Mouse (Mus musculus): ENCODE measurements at regions not wholly inside any gene's neighbourhood (a gene's known extent, or its start where the extent isn't known, plus 50 kb on each side); places are given as distances from the start of the nearest gene placed in this dataset.
A peak's percentile ranks its signal among the peaks of the same experiment; 100 is the strongest.

DNA sequence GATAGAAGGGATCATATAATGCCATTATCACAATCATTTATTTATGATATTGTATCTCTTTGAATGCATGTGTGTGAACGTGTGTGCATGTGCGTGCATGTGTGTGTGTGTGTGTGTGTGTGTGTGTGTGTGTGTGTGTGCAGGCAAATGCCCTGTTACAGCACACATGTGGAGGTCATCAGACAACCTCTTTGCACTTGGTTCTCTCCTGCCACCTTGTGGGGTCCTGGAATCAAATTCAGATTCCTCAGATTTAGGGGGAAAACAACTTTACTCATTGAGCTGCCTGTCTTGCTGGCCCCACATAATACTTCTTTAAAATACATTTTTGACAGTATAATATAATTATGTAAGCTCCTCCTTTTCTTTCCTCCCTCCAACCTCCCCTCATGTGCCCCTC lies 195.7 kb upstream of the Zic1 start:
- DNase-seq (ENCODE audit: low spot score in 2 of 2): no peak

DNA sequence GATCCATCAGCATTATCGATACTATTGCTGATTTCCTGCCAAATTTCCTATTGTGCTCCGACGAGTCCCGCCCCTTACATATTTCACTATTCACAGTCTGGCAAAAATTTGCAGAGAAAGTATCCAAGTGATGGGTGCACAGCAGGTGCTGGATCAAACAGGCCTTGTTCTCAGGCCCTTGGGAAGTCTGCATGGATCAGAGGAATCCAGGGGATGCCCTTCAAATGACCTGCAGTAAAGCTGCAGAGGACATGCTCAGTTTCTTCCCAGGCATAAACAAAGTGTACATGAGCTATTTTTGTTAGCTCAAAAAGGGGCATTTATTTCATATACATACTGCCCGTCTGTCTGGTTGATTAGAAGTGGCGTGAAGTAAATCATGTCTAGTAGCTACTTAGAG lies 194.2 kb upstream of the Zic1 start:
- DNase-seq (ENCODE audit: low spot score in 2 of 2): no peak

DNA sequence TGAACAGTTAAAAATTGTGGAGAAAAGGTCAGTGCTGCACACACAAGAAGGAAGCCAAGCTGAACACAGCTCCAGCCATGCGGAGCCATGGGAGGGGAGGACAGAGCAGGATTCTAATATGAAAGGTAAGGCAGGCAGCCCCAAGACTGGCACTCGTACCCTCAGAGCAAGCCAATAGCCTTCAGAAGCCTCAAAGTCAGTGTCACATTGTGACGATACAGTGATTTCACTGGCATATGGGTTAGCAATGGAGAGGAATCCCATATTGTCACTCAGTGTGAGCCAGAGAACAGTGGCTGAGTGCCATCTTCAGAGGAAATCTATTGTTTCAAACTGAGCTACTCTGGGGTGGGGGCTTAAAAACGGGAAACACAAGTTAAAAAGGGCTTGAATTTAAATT lies 181.4 kb upstream of the Zic1 start:
- no peak for DNase-seq (ENCODE audit: low spot score in 2 of 2)

DNA sequence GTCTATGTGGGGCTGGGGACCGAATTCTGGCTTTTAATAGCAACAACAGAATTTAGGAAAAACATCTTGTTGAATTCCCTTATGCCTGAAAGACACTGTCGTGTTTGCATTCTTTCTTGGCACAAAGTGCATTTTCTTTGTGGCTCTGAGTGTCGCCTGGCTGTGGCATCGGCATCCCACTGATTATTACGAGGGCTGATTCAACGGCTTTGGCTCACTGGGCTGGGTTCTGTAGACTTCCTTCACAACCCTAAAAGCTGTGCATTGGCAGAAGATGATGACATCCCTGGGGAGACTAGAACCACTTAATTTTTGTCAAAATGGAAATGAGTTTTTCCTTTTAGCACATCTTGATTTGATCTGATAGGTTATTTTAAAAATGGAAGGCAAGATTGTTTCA lies 179.8 kb upstream of the Zic1 start:
- no peak for DNase-seq (ENCODE audit: low spot score in 2 of 2)

DNA sequence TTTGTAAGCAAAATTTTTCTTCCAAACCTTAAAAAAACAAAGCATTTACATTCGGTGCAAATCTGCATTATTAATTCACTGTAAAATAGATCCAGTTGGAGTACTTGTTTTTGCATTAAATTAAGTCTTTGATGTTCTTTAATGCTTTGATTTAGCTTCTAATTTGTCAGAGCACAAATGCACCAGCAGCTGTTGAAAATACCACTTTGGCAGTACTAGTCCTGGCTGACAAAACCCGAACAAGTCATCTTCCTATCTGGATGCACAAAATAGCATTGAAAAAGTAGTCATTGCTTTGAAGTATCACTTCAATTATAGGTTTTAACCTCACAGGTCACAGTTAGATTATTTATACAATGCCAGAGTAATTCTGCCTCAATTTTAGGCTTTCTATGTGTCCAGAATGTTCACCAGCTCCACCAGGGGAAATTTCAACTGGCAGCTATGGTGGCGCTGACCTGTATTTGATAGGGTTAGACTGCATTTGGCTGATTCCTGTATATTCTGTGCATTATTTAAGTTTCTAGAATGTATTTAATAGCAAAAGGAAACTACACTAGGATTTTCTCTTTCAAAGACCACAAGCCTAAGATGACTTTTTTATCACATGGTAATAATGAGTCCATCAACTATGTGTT lies 163.3 kb upstream of the Zic1 start:
- DNase-seq (ENCODE audit: low spot score in 2 of 2): no peak

DNA sequence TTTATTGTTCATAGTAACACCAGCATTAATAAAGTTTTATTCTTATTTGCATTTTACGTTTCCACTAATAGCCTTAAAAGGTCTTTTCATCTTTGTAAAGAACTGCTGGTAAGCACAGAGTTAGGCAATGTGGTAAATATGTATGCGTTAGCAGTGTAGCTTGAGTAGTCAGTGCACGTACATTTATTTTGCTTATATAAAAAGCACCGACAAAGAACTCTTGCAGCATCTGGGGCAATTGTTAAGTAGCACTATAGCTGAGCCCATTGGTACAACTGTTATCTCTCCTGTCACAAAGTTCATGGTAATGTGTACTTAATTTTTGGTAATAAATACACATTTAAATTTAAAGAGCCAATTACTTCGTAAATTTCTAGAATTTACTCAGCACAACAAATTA lies 162.8 kb upstream of the Zic1 start:
- no peak for DNase-seq (ENCODE audit: low spot score in 2 of 2)

DNA sequence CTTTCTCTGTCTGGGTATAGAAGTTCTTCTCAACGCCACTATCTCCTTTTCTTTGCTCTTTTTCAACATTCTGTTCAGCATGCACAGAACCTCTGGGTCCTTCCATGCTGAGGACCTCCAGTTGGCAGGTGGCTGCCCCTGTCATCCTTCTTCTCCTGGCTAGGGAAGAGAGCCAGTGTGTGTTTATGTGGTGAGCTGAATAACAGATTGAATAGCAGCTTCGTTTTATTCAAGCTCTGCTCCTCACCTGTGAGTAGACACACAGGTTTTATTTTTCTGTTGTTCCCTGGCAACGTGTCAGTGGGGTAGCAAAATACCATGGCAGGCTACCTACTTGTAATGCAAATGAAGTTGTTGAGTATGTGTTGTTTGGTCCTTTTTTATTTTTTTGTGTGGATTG lies 154.9 kb upstream of the Zic1 start:
- DNase-seq (ENCODE audit: low spot score in 2 of 2): no peak

DNA sequence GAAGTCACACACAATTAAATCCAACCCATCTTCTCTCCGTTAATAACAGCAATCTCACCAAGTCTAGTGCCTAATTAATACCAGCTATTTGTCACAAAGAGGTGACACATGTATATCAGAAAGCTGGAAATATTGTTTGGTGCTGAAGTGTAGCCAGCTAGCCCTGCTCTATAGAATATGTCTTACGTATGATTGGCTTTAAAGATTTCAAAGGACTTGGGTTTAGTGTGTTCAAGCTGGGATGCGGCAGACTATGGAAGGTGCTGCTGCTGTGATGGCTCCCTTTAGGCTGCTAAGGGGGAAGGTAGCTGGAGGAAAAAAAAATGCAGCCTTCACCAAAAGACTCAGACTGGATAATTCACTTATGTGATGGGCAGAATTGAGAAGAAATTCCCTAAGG lies 144.1 kb upstream of the Zic1 start:
- no peak for DNase-seq (ENCODE audit: low spot score in 2 of 2)

DNA sequence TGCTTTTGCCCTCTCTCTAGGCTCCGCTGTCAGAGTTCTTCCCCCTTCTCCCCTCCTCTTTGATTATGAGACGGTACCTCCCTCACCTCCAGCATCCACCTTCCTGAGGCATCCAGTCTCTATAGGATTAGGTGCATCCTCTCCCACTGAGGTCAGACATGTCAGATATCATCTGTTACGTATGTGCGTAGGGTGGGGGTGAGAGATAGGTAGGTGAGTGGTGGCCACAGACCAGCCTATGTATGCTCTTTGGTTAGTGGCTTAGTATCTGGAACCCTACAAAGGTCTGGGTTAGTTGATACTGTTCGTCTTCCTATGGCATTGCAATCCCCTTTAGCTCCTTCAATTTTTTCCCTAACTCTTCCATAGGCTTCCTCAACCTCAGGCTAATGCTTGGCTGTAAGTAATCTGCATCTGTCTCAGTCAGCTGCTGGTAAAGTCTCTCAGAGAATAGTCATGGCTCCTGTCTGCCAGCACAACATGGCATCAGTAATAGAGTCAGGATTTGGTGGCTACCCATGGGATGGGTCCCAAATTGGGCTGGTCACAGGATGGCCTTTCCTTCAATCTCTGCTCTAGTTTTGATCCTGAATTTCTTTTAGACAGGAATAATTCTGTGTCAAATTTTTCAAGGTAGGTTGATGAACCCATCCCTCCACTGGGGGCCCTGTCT lies 138.2 kb upstream of the Zic1 start:
- no peak for DNase-seq (ENCODE audit: low spot score in 2 of 2)

DNA sequence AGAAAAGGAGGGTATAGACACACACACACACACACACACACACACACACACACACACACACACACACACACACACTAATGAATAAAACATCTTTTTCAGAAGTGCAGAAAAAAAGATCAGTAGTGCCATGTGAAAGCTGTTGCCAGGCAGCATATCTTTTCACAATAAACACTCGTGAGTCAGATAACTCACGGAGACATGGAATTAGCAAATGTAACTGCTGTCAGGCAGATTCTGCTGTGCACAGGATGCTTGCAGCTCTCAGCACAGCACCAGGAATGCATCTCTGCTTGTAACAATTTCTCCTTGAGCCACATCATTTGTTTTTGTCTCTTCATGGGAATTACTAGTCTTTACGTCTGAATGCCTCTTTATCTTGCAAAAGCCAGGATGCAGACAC lies 111.0 kb upstream of the Zic1 start:
- peak; percentile 18 to 22 for DNase-seq (ENCODE audit: low spot score in 2 of 2)

DNA sequence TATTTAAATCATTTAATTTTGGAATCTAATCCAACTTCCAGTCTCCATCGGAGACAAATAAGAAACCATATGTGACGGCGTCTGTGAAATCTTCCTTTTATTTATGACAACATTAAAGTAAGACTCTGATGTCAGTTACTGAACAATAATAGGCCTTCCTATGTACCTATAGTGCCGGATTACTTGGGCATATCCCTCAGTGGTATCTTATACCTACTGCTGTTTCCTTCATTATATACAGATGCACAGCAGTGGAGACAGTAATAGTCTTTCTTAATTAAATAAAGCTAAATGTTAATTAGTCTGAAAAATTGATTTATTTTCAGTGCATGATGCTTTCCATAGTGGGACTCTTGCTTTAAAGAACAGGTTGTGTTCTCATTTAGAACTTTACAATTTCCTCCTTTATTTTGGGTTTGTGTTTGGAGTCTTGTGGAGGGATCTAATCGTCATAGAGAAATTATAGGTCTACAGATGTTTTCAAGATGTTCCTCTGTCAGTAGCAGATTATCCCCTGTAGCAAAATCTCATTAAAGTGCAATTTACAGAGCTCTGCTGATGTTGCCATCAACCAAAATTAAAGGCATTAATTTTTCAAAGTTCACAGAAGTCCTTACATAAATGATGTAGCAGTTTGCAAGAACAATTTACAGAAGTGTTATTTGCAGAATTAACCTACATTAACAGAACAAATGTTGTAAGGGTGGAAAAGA lies 97.3 kb upstream of the Zic1 start:
- DNase-seq (ENCODE audit: low spot score in 2 of 2): no peak

DNA sequence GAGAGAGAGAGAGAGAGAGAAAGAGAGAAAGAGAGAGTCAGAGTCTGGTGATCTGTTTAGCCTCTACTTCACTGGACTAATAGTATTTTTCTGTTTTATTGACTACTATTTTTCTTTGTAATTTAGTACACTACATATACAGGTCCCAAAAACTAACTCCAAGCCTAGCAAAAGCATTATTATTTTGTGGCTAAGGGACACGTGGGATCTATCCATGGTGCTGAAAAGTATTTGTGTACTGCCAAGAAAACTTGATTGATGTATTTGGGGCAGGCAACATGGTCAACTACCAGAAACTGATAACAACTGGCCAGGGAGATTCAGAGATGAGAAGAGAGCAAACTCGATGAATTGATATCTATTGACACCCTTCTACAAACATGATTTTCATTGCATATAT lies 94.3 kb upstream of the Zic1 start:
- no peak for DNase-seq (ENCODE audit: low spot score in 2 of 2)

DNA sequence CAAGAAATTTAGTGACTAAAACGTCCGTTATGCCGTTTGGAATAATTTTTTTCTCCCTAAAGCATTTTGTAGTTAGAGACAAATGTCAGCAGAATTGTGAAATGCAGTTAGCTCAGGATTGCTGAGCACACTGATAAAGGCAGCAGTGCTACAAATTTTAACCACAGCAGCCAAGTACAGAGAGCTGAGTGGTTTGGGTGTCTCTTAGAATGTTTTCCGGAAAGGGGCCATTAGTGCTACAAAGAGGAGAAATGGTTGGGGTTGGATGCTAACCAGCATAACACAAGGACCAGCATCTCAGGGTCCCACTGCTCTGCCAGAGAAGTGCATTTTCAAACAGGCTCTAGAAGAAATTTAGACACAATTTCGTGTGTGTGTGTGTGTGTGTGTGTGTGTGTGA lies 91.2 kb upstream of the Zic1 start:
- DNase-seq (ENCODE audit: low spot score in 2 of 2): no peak

DNA sequence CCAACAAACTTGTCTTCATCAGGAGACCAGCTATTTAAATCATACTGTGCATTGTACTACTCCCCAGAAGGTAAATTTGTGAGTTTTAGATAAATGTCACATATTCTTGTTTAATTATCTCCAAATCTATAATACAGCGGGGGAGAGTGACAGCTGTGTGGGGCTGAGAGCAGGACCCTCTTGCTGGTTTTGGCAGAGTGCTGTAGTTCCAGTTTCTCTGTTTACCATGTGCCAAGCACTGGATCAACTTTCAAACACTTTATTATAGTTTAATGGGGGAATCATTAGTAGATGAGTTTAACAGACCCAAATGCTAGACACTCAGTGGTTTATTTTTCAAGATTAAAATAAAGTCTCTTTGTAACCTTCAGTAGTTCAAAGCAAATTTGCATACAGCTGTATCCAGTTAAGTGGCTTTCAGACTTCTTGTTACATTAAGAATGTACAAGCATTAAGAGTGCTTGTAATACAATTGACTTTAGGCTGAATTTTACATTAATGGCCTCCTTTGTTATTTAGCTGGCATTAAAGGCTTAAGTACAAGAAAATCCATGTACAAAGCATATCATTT lies 90.7 kb upstream of the Zic1 start:
- no peak for DNase-seq (ENCODE audit: low spot score in 2 of 2)

DNA sequence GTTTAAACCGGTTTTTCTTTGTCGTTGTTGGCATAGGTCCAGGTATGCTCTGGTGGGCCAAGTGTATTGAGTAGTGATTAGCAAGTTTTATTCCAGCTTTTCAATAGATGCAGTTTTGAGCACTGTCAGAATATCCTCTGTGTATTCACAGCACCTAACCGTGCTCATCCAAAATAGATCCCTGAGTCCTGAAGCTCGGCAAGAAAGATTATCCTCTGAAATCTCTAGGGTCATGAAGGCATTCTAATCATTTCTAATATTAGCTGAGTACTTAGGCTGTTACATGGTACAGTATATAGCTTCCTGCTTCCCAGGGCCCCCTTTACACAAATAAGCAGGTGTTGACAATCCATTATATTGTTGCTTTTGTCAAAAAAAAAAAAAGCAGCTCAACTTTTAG lies 73.5 kb upstream of the Zic1 start:
- no peak for DNase-seq (ENCODE audit: low spot score in 2 of 2)

Measured in right cerebral cortex, postnatal 10 days (tissue).